Mouse (Mus musculus) activated CD4-positive, CD25-positive, alpha-beta regulatory T cell, adult 4 months (primary cell): ENCODE measurements around the gene Brat1. TPM values are rescaled to one million over a fixed set of nuclear protein-coding genes. Genes with fewer than 3 reads are reported as not detected.
A peak's percentile ranks its signal among the peaks of the same experiment; 100 is the strongest.

ENCODE experiments used
- ATAC-seq: one replicate; pipeline ENCODE4 v1.8.0; 2017
- polyA plus RNA-seq, 2 experiments: library from polyadenylated mRNA; unstranded; fragments of 100-300 nt; shearing (Covaris generic); gene quantifications; one replicate each; pipeline ENCODE4 v1.2.1; 2017

Brat1 gene
- polyA plus RNA-seq, 2 experiments from 2014 or later = 10.3 to 15.2 TPM

GRCm38 (mm10) chr5:140749062-140749875 lies 44.5 kb downstream of the Brat1 start:
- ATAC-seq = peak; percentile 66

- ATAC-seq = no peak
Measured at GRCm38 (mm10) chr5:140750925-140751324, 46.1 kb downstream of the Brat1 start.

GRCm38 (mm10) chr5:140752041-140752440 lies 47.2 kb downstream of the Brat1 start:
- ATAC-seq = no peak

GRCm38 (mm10) chr5:140752639-140753038 lies 47.8 kb downstream of the Brat1 start:
- no peak for ATAC-seq

- no peak for ATAC-seq
Measured at GRCm38 (mm10) chr5:140753223-140753622, 48.4 kb downstream of the Brat1 start.

- no peak for ATAC-seq
Measured at GRCm38 (mm10) chr5:140758864-140759263, 54.1 kb downstream of the Brat1 start.

GRCm38 (mm10) chr5:140762540-140762939 lies 57.7 kb downstream of the Brat1 start:
- ATAC-seq = peak; percentile 92

GRCm38 (mm10) chr5:140764921-140765613 lies 60.3 kb downstream of the Brat1 start:
- no peak for ATAC-seq

- ATAC-seq = no peak
Measured at GRCm38 (mm10) chr5:140766566-140766965, 61.8 kb downstream of the Brat1 start.

- ATAC-seq = no peak
Measured at GRCm38 (mm10) chr5:140767704-140768141, 62.9 kb downstream of the Brat1 start.

GRCm38 (mm10) chr5:140768333-140768732 lies 63.5 kb downstream of the Brat1 start:
- ATAC-seq = no peak

Other genes starting within 250 kb of the Brat1 start
- 10 to 100 TPM; 24.5 to 31.7 TPM for gene Chst12, start 199.5 kb upstream of the Brat1 start, polyA plus RNA-seq
- gene Grifin, start 139.9 kb upstream of the Brat1 start, polyA plus RNA-seq = 1 to 10 TPM in 1 of 2 experiments, under 1 TPM in 1; 0.98 to 3.8 TPM
- gene Lfng, start 97.7 kb upstream of the Brat1 start, polyA plus RNA-seq = 10 to 100 TPM; 33.9 to 35.5 TPM
- 1 to 10 TPM; 5.2 to 5.6 TPM for gene Ttyh3, start 56.0 kb upstream of the Brat1 start, polyA plus RNA-seq
- 10 to 100 TPM; 16.8 to 21.2 TPM for gene Iqce, start 2.6 kb upstream of the Brat1 start, polyA plus RNA-seq
- under 1 TPM in 1 of 2 experiments, not detected in 1; 0.17 TPM for gene Amz1, start 19.1 kb downstream of the Brat1 start, polyA plus RNA-seq
- gene Gna12, start 125.4 kb downstream of the Brat1 start, polyA plus RNA-seq = 1 to 10 TPM; 3.9 to 4.6 TPM